Mouse (Mus musculus): Measurements from ENCODE around the gene Hs3st6. TPM values are rescaled to one million over a fixed set of nuclear protein-coding genes. Genes with fewer than 3 reads are reported as not detected.

The Hs3st6 gene
- polyA plus RNA-seq, 1 experiment from 2014 or later = 4.3 TPM

DNA sequence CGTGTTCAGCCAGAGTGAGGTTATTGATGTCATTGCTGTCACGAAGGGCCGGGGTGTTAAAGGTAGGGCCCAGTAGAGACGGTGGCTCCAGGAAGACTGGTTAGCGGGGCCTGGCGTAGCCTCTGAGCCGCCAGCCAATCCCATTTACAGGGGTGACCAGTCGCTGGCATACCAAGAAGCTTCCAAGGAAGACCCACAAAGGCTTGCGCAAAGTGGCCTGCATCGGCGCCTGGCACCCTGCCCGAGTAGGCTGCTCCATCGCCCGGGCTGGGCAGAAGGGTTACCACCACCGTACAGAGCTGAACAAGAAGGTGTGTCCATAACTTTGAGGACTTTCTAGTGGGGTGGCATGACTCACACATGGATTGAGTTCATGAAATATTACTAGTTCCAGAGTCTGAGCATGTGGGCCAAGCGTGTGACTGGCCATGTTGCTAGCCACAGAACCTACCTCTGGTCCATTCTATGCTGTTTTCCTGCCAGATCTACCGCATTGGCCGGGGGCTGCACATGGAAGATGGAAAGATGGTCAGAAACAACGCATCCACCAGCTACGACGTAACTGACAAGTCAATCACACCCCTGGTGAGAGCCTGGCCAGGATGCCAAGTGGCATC lies 19.2 kb upstream of the Hs3st6 start:
- no peak for ATAC-seq (replicated peaks; ENCODE audit: insufficient number of reproducible peaks, low FRiP score, low TSS enrichment, low read depth)
- no peak overlapping the region for H3K9ac ChIP-seq (replicated peaks; ENCODE audit: low read length)
- WGBS = 92% methylated on average over 21 of the region's 21 CpGs

DNA sequence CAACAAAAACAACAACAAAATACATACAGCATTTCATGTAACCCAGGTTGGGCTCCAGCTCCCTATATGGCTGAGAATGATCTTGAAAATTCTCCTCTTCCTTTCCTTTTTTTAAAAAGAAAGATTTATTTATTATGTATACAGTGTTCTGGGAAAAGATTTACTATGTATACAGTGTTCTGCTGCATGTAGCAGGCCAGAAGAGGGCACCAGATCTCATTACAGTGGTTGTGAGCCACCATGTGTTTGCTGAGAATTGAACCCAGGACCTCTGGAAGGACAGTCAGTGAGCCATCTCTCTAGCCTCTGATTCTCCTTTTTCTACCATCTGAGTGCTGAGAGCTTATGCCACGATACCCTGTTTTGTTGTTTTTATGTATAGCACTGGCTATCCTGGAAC lies 18.3 kb upstream of the Hs3st6 start:
- Histone ChIP-seq H3K4me3 (ENCODE audit: low read depth, low read length) (no peak overlapping the region), H3K9me3 (replicated peaks; ENCODE audit: control insufficient read depth, low read length) (no peaks in the 10 kb centered on the region), H3K4me1 (ENCODE audit: control insufficient read depth, insufficient read depth, low read length) (no peaks in the 10 kb centered on the region), H3K9ac (replicated peaks; ENCODE audit: low read length) (no peak overlapping the region), H3K36me3 (replicated peaks; ENCODE audit: control insufficient read depth, insufficient read depth, low read depth, low read length) (no peaks in the 10 kb centered on the region), H3K4me2 (ENCODE audit: low read depth, low read length) (no peak overlapping the region), H3K27me3 (ENCODE audit: control insufficient read depth, insufficient read depth, low read length) (no peaks in the 10 kb centered on the region), H3K27ac (replicated peaks; ENCODE audit: low read depth, low read length) (no peak overlapping the region)
- no peak for ATAC-seq (replicated peaks; ENCODE audit: insufficient number of reproducible peaks, low FRiP score, low TSS enrichment, low read depth)
- no peak for DNase-seq (ENCODE audit: low spot score)
- WGBS = 77% methylated on average over 1 of the region's 1 CpGs

More for the DNA sequence above, 19.2 kb upstream of the Hs3st6 start:
- Histone ChIP-seq H3K36me3 (replicated peaks; ENCODE audit: control insufficient read depth, insufficient read depth, low read depth, low read length) (no peaks in the 10 kb centered on the region), H3K27ac (replicated peaks; ENCODE audit: low read depth, low read length) (no peak overlapping the region), H3K9me3 (replicated peaks; ENCODE audit: control insufficient read depth, low read length) (no peaks in the 10 kb centered on the region), H3K4me3 (ENCODE audit: low read depth, low read length) (no peak overlapping the region), H3K4me2 (ENCODE audit: low read depth, low read length) (no peak overlapping the region), H3K27me3 (ENCODE audit: control insufficient read depth, insufficient read depth, low read length) (no peaks in the 10 kb centered on the region), H3K4me1 (ENCODE audit: control insufficient read depth, insufficient read depth, low read length) (no peaks in the 10 kb centered on the region)
- DNase-seq (ENCODE audit: low spot score) = no peak

GRCm38 (mm10) chr17:24735446-24735845 lies 17.3 kb upstream of the Hs3st6 start:
- H3K9ac ChIP-seq (replicated peaks; ENCODE audit: low read length) = no peak overlapping the region
- no peaks in the 10 kb centered on the region for H3K4me1 ChIP-seq (ENCODE audit: control insufficient read depth, insufficient read depth, low read length)
- WGBS = 84% methylated on average over 7 of the region's 7 CpGs
- no peak overlapping the region for H3K27ac ChIP-seq (replicated peaks; ENCODE audit: low read depth, low read length)
- no peak overlapping the region for H3K4me3 ChIP-seq (ENCODE audit: low read depth, low read length)
- ATAC-seq (replicated peaks; ENCODE audit: insufficient number of reproducible peaks, low FRiP score, low TSS enrichment, low read depth) (no peak), DNase-seq (ENCODE audit: low spot score) (no peak)
- no peaks in the 10 kb centered on the region for H3K36me3 ChIP-seq (replicated peaks; ENCODE audit: control insufficient read depth, insufficient read depth, low read depth, low read length)
- H3K9me3 ChIP-seq (replicated peaks; ENCODE audit: control insufficient read depth, low read length) = no peaks in the 10 kb centered on the region
- no peaks in the 10 kb centered on the region for H3K27me3 ChIP-seq (ENCODE audit: control insufficient read depth, insufficient read depth, low read length)
- H3K4me2 ChIP-seq (ENCODE audit: low read depth, low read length) = no peak overlapping the region

DNA sequence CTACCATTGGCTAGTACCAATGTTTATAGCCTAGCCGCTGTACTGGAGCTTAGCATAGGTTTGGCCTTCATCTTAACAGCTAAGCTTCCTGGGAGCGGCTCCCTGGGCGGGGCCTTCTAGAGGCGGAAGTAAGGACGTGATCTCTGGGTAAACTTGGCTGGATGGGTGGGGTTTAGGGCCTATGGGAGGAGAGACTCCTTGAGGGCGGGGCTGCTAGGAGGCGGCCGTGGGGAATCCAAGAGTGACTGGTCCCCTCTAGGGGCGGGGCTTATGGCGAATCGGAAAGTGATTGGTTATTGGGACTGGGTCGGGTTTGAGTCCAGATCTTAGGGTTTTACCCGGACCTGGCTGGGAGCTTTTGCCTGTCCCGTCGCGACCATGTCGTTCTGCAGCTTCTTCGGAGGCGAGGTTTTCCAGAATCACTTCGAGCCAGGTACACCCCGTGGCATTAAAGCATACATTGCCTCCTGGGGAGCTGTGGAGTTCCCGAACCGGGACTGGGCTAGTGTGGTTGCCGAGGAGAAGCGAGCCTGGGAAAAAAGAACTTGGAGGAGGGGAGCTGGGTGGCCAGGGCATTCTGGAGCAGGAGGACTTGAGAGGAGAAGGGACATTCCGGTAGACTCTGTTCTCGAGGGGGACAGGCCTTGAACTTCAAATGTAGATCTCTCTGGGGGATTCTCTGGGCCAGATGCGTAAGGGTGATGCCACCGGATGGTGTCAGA lies 16.3 kb upstream of the Hs3st6 start, which contains the start of gene Msrb1:
Msrb1 (plus strand) TSS at position 313 of the 722 bp plus-strand sequence.
- H3K4me2 ChIP-seq (ENCODE audit: low read depth, low read length) = peak within 1 kb of the TSS; percentile 73
- ATAC-seq (replicated peaks; ENCODE audit: insufficient number of reproducible peaks, low FRiP score, low TSS enrichment, low read depth) = peak; percentile 93
- WGBS = 1% methylated on average over 29 of the region's 29 CpGs

DNA sequence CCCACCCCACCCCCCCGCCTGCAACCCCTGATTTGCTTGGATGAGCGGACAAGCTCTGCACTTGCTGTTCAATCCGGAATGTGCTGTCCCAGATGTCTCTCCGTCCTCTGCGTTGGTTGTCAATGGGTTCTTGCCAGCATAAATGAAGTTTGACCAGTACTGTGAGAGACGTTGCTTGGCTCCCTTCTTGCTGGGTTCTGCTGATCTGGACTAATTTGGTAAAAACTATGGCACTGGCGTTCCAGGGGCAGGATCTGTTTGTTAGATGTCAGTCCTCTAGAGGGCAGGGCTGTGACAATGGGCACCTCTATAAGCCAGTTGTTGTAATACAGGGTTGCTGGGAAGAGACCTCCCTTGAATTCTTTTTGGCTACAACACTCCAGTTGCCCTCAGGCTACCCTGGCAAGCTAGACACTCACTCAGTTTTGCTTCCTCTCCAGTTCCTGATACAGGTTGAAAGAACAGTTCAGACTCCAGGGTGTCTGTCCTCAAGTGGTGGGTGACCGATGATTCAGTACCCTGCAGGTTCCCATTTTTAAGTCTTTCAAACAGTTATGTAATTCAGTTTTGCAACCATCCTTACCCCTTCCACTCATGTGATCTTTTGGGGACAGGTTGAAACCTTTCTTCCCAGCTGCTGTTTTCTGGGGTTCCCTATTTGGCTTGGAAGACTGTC lies 15.5 kb upstream of the Hs3st6 start:
- Histone ChIP-seq H3K4me3 (ENCODE audit: low read depth, low read length) (peak overlapping the region; percentile 59), H3K4me2 (ENCODE audit: low read depth, low read length) (peak overlapping the region; percentile 73), H3K27me3 (ENCODE audit: control insufficient read depth, insufficient read depth, low read length) (no peaks in the 10 kb centered on the region), H3K9me3 (replicated peaks; ENCODE audit: control insufficient read depth, low read length) (no peaks in the 10 kb centered on the region), H3K4me1 (ENCODE audit: control insufficient read depth, insufficient read depth, low read length) (no peaks in the 10 kb centered on the region), H3K36me3 (replicated peaks; ENCODE audit: control insufficient read depth, insufficient read depth, low read depth, low read length) (no peaks in the 10 kb centered on the region), H3K9ac (replicated peaks; ENCODE audit: low read length) (no peak overlapping the region), H3K27ac (replicated peaks; ENCODE audit: low read depth, low read length) (no peak overlapping the region)
- ATAC-seq (replicated peaks; ENCODE audit: insufficient number of reproducible peaks, low FRiP score, low TSS enrichment, low read depth) (no peak), DNase-seq (ENCODE audit: low spot score) (peak; percentile 6)
- WGBS = 27% methylated on average over 8 of the region's 8 CpGs

More for the DNA sequence above, 16.3 kb upstream of the Hs3st6 start, which contains the start of gene Msrb1:
- no peaks in the 10 kb centered on the region for H3K4me1 ChIP-seq (ENCODE audit: control insufficient read depth, insufficient read depth, low read length)
- DNase-seq (ENCODE audit: low spot score) = peak; percentile 99
- H3K27me3 ChIP-seq (ENCODE audit: control insufficient read depth, insufficient read depth, low read length) = no peaks in the 10 kb centered on the region
- peak within 1 kb of the TSS; percentile 64 for H3K9ac ChIP-seq (replicated peaks; ENCODE audit: low read length)
- H3K9me3 ChIP-seq (replicated peaks; ENCODE audit: control insufficient read depth, low read length) = no peaks in the 10 kb centered on the region
- no peaks in the 10 kb centered on the region for H3K36me3 ChIP-seq (replicated peaks; ENCODE audit: control insufficient read depth, insufficient read depth, low read depth, low read length)
- H3K27ac ChIP-seq (replicated peaks; ENCODE audit: low read depth, low read length) = no peak within 1 kb of the TSS; the same call in 1 of the 2 replicates
- peak within 1 kb of the TSS; percentile 59 for H3K4me3 ChIP-seq (ENCODE audit: low read depth, low read length)

GRCm38 (mm10) chr17:24738238-24738637 lies 14.6 kb upstream of the Hs3st6 start:
- H3K4me2 ChIP-seq (ENCODE audit: low read depth, low read length) = no peak overlapping the region
- no peak overlapping the region for H3K27ac ChIP-seq (replicated peaks; ENCODE audit: low read depth, low read length)
- H3K36me3 ChIP-seq (replicated peaks; ENCODE audit: control insufficient read depth, insufficient read depth, low read depth, low read length) = no peaks in the 10 kb centered on the region
- no peak overlapping the region for H3K4me3 ChIP-seq (ENCODE audit: low read depth, low read length)
- H3K9me3 ChIP-seq (replicated peaks; ENCODE audit: control insufficient read depth, low read length) = no peaks in the 10 kb centered on the region
- 89% methylated on average over 4 of the region's 4 CpGs for WGBS
- H3K9ac ChIP-seq (replicated peaks; ENCODE audit: low read length) = no peak overlapping the region
- no peak for ATAC-seq (replicated peaks; ENCODE audit: insufficient number of reproducible peaks, low FRiP score, low TSS enrichment, low read depth)
- no peak for DNase-seq (ENCODE audit: low spot score)
- H3K27me3 ChIP-seq (ENCODE audit: control insufficient read depth, insufficient read depth, low read length) = no peaks in the 10 kb centered on the region
- H3K4me1 ChIP-seq (ENCODE audit: control insufficient read depth, insufficient read depth, low read length) = no peaks in the 10 kb centered on the region

DNA sequence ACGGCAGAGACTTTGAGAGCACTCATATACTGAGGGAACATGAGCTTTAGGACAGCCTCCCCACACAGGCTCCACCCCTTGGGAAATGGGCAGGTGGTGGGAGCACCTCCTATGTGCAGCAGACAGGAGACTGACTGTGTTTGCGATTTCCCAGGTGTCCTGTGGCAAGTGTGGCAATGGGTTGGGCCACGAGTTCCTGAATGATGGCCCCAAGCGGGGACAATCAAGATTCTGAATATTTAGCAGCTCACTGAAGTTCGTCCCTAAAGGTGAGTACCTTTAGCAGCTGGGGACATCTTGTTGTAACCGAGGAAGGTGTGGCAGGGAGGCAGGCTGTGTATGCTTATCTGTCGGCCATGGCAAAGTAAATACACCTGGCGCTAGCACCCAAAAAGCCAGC lies 12.9 kb upstream of the Hs3st6 start:
- 89% methylated on average over 8 of the region's 8 CpGs for WGBS
- DNase-seq (ENCODE audit: low spot score) = no peak
- Histone ChIP-seq H3K4me2 (ENCODE audit: low read depth, low read length) (no peak overlapping the region), H3K27me3 (ENCODE audit: control insufficient read depth, insufficient read depth, low read length) (no peaks in the 10 kb centered on the region), H3K27ac (replicated peaks; ENCODE audit: low read depth, low read length) (no peak overlapping the region), H3K9ac (replicated peaks; ENCODE audit: low read length) (no peak overlapping the region), H3K9me3 (replicated peaks; ENCODE audit: control insufficient read depth, low read length) (no peaks in the 10 kb centered on the region), H3K36me3 (replicated peaks; ENCODE audit: control insufficient read depth, insufficient read depth, low read depth, low read length) (no peaks in the 10 kb centered on the region), H3K4me3 (ENCODE audit: low read depth, low read length) (no peak overlapping the region), H3K4me1 (ENCODE audit: control insufficient read depth, insufficient read depth, low read length) (no peaks in the 10 kb centered on the region)
- ATAC-seq (replicated peaks; ENCODE audit: insufficient number of reproducible peaks, low FRiP score, low TSS enrichment, low read depth) = no peak

DNA sequence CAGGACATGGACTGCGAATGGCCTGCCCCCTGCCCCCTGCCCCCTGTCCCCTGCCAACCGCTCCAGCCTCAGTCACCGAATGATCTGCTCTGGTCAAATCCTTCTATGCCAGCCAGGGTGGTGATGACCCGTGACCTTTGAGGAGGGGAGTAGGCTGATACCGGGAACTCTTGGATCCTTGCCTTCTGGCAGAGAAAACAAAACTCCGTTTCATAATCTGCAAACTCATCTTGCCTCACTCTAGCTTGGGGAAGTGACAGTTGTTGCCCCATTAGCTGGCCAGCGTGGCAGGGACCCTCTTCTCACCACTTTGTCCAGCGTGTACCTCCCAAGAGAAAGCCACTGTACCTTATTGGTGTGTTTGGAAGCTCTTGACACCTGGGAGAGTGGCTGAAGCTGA lies 10.5 kb upstream of the Hs3st6 start:
- H3K9me3 ChIP-seq (replicated peaks; ENCODE audit: control insufficient read depth, low read length) = no peaks in the 10 kb centered on the region
- no peaks in the 10 kb centered on the region for H3K27me3 ChIP-seq (ENCODE audit: control insufficient read depth, insufficient read depth, low read length)
- H3K4me2 ChIP-seq (ENCODE audit: low read depth, low read length) = no peak overlapping the region
- H3K27ac ChIP-seq (replicated peaks; ENCODE audit: low read depth, low read length) = no peak overlapping the region
- ATAC-seq (replicated peaks; ENCODE audit: insufficient number of reproducible peaks, low FRiP score, low TSS enrichment, low read depth) (no peak), DNase-seq (ENCODE audit: low spot score) (no peak)
- no peak overlapping the region for H3K9ac ChIP-seq (replicated peaks; ENCODE audit: low read length)
- H3K4me1 ChIP-seq (ENCODE audit: control insufficient read depth, insufficient read depth, low read length) = peaks cover 2% of the 10 kb centered on the region; the same call in 1 of the 2 replicates
- H3K4me3 ChIP-seq (ENCODE audit: low read depth, low read length) = no peak overlapping the region
- no peaks in the 10 kb centered on the region for H3K36me3 ChIP-seq (replicated peaks; ENCODE audit: control insufficient read depth, insufficient read depth, low read depth, low read length)
- 79% methylated on average over 8 of the region's 8 CpGs for WGBS
